Mouse (Mus musculus): ENCODE results near the gene Hesx1. TPM values are rescaled to one million over a fixed set of nuclear protein-coding genes. Genes with fewer than 3 reads are reported as not detected.

The Hesx1 gene
- 1.3 TPM for polyA plus RNA-seq (2017; shearing (Covaris generic))

DNA sequence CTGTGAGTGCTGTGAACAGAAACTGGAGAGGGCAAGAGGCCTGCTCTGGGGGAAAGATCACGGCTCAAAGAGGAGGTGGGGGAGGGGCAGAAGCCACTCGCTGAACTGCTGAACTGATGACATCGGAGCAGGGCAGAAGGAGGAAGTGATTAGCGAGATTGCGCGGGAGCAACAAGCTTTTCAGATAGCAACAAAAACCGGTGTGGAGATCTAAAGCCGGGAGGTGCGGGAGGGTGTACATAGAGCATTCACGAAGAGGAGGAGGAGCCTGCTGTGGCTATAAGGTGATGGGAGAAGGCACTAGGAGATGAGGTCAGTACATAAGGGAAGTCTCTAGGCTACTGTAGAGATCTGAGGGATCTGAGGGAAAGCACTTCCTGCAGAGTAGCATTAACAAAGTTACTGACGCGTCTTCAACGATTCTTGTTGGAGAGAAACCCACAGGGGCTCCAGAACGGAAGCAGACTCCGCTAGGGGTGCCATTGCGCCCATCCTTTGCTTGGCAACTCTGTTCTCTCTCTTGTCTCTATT, at the start of gene Hesx1:
Gene Hesx1, plus strand, starts transcription at position 206 of the 531 bp plus-strand sequence.

DNA sequence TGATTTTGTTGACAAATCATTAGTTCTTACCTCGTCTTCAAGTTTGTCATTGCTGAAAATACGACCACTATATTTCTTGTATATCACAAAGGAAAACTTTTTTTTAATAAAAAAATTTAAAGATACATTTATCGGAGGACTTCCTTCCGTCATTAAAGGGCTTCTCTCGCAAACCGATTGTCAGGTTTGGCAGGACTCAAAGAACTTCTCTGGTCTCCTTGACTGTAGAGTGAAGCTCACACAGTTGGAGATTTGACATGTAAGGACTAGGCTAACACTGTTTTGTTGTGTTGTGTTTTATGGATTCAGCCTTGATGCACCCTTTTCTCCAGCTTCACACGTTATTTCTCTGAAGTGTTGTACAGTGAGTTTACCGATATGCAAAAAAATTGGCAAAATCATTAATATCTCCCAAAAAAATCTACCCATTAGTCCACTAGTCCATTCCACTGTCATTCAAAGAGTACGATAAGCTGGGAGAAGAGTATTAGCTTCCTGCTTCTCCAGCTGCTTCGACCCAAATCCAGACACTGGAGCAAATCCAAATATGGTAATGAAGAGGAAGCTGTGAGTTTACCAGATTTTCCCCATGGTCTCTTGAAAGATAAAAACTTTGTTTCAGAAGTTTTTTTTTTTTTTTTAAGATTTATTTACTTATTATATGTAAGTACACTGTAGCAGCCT, 23.0 kb upstream of the Hesx1 start, which contains the start of gene Appl1:
Gene Appl1, minus strand, starts transcription at position 127 of the 684 bp plus-strand sequence.

DNA sequence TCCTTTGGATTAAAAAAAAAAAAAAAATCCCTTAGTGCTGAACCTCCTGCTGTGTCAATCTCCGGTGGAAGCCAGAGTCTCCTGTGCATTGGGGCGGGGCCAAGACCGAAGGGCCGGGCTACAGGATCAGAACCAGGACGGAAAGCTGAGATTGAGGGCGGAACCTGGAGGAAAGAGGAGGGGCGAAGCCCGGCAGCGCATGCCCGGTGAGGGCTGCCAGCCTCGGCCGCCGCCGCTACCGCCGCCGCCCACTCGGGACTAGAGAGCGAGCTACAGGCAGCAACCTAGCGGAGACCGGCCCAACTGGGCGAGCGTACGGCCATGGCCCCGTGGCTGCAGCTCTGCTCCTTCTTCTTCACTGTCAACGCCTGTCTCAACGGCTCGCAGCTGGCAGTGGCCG, 44.6 kb downstream of the Hesx1 start, which contains the start of gene Il17rd:
Gene Il17rd, plus strand, starts transcription at position 159 of the 400 bp plus-strand sequence.

Other genes starting within 250 kb of the Hesx1 start
- gene Asb14, start 99.9 kb upstream of the Hesx1 start, polyA plus RNA-seq (2017; shearing (Covaris generic)): 0.26 TPM
- 53.7 TPM for gene Appl1, start 23.2 kb upstream of the Hesx1 start, polyA plus RNA-seq (2017; shearing (Covaris generic))
- gene Il17rd, start 44.5 kb downstream of the Hesx1 start, polyA plus RNA-seq (2017; shearing (Covaris generic)): 0.34 TPM
- 254 TPM for gene Arhgef3, start 120.5 kb downstream of the Hesx1 start, polyA plus RNA-seq (2017; shearing (Covaris generic))

Data from CD4-positive, CD25-positive, alpha-beta regulatory T cell (primary cell).